Mouse (Mus musculus) E14TG2a.4 (cell line): Measurements from ENCODE around the gene Dip2a.

Source experiments
- H3K27me3 ChIP-seq: 2 replicates; pipeline ENCODE4 v1.6.1; 2014; ENCODE audit warnings: low read length, control low read depth; ENCODE audit not compliant: insufficient read depth
- H3K36me3 ChIP-seq: 2 replicates; pipeline ENCODE4 v1.6.1; 2014; ENCODE audit warnings: low read length, control low read depth; ENCODE audit not compliant: insufficient read depth
- H3K4me1 ChIP-seq: replicated peaks from 2 replicates; pipeline ENCODE4 v1.6.1; 2014; ENCODE audit warnings: low read depth, low read length, control low read depth
- H3K4me3 ChIP-seq: replicated peaks from 2 replicates; pipeline ENCODE4 v1.5.1; 2014; ENCODE audit warnings: mild to moderate bottlenecking, low read length
- H3K9me3 ChIP-seq: 2 replicates; pipeline ENCODE4 v1.6.1; 2014; ENCODE audit warnings: low read length, control low read depth
- CTCF ChIP-seq: conservative IDR thresholded peaks from 2 replicates; pipeline ENCODE4 v1.5.1; 2014; ENCODE audit warnings: low read length
- NANOG ChIP-seq: IDR thresholded peaks from 2 replicates; pipeline ENCODE4 v1.6.1; 2014; ENCODE audit warnings: borderline replicate concordance, low read length, mixed read lengths
- POU5F1 ChIP-seq: IDR thresholded peaks from 2 replicates; pipeline ENCODE4 v1.6.1; 2014; ENCODE audit warnings: low read length, borderline replicate concordance

Dip2a gene

DNA sequence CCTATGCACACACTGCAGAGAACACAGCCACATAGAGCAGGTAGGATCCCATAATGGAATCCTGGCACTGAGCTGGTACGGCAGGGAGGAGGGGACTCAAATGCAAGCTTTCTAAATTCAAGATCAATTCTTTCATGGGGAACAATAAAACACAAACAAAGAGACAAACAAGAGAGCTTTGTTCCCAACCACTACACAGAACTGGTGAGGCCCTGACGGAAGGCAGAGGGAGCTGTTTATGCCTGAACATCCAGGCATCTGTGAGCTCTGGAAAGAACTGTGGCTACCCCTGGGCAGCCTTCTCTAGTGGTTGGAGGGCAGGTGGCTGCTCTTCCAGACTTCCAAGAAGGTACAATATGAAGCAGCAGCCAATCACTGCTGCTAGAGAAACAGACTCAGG, 13.1 kb downstream of the Dip2a start:
- H3K4me3 ChIP-seq = no peak overlapping the region
- H3K4me1 ChIP-seq = peaks cover 9% of the 10 kb centered on the region
- TF ChIP-seq POU5F1 (no peak), NANOG (no peak), CTCF (no peak)
- H3K27me3 ChIP-seq = peaks cover 4% of the 10 kb centered on the region; the same call in 1 of the 2 replicates
- H3K36me3 ChIP-seq = no peaks in the 10 kb centered on the region
- H3K9me3 ChIP-seq = no peaks in the 10 kb centered on the region

DNA sequence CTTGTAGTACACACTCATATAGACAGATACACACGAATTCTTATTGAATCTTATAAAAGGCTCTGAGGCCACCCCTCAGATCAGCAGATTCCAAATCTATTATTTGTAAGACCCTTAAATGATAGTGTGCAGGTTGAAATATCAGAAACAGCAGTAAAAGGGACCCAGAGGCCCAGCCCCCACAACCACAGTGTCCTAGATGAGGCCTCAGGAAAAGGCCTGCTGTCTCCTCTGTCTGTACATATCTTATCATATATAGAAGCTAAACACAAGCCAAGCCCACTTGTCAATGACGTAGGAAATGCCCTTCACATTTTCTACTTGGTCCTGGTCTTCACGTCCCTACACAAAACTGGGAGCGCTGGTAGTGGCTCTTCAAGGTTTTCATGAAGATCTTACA, 16.0 kb downstream of the Dip2a start:
- no peaks in the 10 kb centered on the region for H3K27me3 ChIP-seq
- no peak overlapping the region for H3K4me3 ChIP-seq
- TF ChIP-seq NANOG (no peak), POU5F1 (no peak), CTCF (no peak)
- H3K36me3 ChIP-seq = no peaks in the 10 kb centered on the region
- no peaks in the 10 kb centered on the region for H3K9me3 ChIP-seq
- H3K4me1 ChIP-seq = no peaks in the 10 kb centered on the region

DNA sequence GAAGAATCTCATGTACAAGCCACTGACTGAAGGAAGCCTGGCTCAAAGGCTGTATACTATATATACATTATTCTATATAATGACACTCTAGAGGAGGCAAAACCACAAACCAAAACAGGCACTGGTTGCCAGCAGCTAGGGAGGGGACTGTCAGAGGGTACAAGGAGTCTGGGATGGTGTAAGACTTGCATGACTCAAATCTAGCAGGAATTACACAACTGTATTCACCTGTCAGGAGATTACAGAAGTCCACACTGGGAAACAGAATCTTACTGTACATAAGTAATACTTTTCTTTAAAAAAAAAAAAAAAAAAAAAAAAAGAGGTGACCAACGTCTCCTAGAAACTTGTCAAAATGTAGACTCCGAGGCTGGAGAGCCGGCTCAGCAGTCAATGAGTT, 16.5 kb downstream of the Dip2a start:
- Histone ChIP-seq H3K4me3 (no peak overlapping the region), H3K9me3 (no peaks in the 10 kb centered on the region)
- TF ChIP-seq CTCF (no peak), NANOG (no peak), POU5F1 (no peak)

DNA sequence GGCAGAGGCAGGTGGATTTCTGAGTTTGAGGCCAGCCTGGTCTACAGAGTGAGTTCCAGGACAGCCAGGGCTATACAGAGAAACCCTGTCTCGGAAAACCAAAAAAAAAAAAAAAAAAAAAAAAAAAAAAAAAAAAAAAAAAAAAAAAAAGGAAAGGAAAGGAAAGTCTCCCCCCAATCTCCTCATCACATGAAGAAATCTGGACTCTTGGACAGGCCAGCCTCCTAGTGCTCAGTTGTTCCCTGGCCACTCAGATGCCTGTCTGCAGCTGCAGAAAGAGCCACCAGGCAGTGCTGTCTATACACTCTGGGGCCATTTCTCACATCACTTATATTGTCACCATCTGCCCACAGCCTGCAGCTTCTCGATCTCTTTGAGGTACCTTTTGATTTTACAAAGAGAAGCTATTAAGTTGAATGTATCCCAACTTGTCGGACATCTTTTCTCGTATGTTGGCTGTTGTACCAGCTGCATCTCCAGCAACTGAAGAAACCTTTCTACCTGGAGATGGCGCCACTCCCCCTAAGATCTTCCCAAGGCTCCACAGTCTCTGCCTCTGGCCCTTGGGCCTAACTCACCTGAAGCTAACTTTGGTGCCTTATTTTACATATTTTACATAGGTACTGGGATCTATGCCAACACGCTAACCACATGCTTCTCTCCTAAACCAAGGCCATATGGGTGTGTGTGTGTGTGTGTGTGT, 18.6 kb downstream of the Dip2a start:
- H3K36me3 ChIP-seq = no peaks in the 10 kb centered on the region
- TF ChIP-seq POU5F1 = no peak
- peak; percentile 30 for TF ChIP-seq CTCF
- H3K4me1 ChIP-seq = no peaks in the 10 kb centered on the region
- H3K4me3 ChIP-seq = no peak overlapping the region
- no peaks in the 10 kb centered on the region for H3K27me3 ChIP-seq
- no peaks in the 10 kb centered on the region for H3K9me3 ChIP-seq

More for the DNA sequence above, 16.5 kb downstream of the Dip2a start:
- Histone ChIP-seq H3K27me3 (no peaks in the 10 kb centered on the region), H3K4me1 (no peaks in the 10 kb centered on the region), H3K36me3 (no peaks in the 10 kb centered on the region)

DNA sequence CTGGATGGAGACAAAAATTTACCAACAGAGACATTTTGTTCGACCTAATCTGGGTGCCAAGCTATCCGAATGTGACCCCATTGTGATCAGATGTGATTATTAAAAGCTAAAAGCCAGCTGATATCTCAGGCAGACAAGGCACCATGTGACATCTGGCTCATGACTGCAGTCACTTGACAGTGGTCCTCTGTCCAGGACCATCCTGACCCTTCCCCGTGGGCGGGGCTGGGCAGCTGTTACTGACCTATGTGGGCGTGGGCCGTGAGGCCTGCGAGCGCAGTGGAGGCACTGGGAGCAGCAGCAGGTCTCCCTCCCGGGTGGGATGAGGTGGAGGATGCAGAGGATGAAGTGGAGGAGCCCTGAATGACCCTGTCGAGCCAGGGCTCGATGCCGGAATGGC, 27.5 kb downstream of the Dip2a start:
- TF ChIP-seq CTCF (no peak), NANOG (no peak), POU5F1 (no peak)
- Histone ChIP-seq H3K4me3 (no peak overlapping the region), H3K27me3 (no peaks in the 10 kb centered on the region), H3K9me3 (no peaks in the 10 kb centered on the region), H3K36me3 (peaks cover 2% of the 10 kb centered on the region; the same call in 1 of the 2 replicates), H3K4me1 (no peaks in the 10 kb centered on the region)

DNA sequence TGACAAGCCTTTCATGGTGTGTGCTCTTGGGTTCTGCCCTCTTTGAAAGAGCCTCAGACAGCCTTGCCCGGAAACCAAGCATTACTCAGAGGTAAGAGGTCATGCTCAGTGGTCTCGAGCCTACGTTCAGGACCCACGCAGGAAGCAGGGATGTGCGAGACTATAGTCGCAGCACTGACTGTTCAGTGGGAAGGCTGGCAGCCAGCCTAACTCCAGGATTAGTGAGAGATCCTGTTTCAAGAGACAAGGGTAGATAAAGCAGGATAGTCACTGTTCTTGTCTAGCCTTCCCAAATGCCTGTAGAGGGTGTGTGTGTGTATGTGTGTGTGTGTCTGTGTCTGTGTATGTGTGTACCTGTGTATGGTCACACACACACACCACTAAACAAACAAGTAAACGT, 28.9 kb downstream of the Dip2a start:
- TF ChIP-seq POU5F1 (no peak), NANOG (no peak), CTCF (no peak)
- no peaks in the 10 kb centered on the region for H3K9me3 ChIP-seq

DNA sequence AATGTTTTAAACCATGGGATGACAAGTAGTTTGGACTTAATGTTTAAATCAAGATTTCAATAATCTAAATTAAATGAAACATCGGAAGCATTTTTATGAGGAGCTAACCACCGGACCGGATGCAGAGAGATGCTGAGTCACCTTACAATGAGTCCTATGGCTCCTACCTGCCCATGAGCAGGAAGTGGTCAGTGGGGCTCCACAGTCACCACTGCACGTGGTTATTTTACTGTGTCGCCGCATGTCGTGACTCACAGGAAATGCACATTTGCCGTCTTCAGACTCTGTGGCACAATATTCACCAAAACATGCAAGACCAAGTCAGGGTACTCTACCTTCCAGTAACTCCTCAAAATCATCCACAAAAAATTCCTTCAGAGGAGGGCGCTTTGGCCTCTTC, 38.4 kb downstream of the Dip2a start:
- no peaks in the 10 kb centered on the region for H3K36me3 ChIP-seq
- no peak overlapping the region for H3K4me3 ChIP-seq
- H3K27me3 ChIP-seq = no peaks in the 10 kb centered on the region
- TF ChIP-seq CTCF (no peak), NANOG (no peak)
- H3K9me3 ChIP-seq = no peaks in the 10 kb centered on the region
- H3K4me1 ChIP-seq = peaks cover 5% of the 10 kb centered on the region

More for the DNA sequence above, 28.9 kb downstream of the Dip2a start:
- Histone ChIP-seq H3K36me3 (peaks cover 2% of the 10 kb centered on the region; the same call in 1 of the 2 replicates), H3K4me3 (no peak overlapping the region), H3K4me1 (no peaks in the 10 kb centered on the region), H3K27me3 (no peaks in the 10 kb centered on the region)

DNA sequence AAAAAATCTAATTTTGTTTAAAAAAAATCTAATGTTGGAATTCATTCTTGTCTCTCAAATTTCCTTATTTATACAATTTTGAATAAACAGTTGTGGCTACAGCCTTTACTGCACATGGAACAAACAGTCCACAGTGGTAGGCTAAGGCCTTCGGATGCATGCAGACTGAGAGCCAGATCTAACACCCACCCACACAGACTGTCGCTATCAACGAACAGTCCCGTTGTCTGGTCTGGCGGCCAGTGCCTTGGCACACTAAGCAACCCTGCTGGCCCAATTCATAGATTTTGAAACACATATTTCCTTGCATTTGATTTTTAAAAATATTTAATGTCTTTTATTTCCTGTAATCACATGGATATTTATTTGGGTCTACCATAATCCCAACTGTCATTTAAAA, 45.0 kb downstream of the Dip2a start:
- Histone ChIP-seq H3K27me3 (no peaks in the 10 kb centered on the region), H3K4me3 (no peak overlapping the region), H3K4me1 (peaks cover 16% of the 10 kb centered on the region), H3K9me3 (no peaks in the 10 kb centered on the region), H3K36me3 (0 out of 2 replicates have a peak, but pooled peaks cover 3% of the 10 kb centered on the region)
- TF ChIP-seq NANOG = no peak
- no peak for TF ChIP-seq POU5F1
- TF ChIP-seq CTCF = no peak

DNA sequence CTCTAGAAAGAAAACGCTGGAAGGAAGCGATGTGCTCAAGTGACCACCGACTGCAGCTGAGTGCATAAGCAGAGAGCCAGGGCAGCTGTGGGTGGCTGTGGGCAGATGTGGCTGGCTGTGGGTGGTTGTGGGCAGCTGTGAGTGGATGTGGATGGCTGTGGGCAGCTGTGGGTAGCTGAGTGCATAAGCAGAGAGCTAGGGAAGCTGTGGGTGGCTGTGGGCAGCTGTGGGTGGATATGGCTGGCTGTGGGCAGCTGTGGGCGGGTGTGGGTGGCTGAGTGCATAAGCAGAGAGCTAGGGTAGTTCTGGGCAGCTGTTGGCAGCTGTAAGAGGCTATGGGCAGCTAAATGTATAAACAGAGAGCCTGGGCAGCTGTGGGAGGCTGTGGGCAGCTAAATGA, 51.9 kb downstream of the Dip2a start:
- no peak overlapping the region for H3K4me3 ChIP-seq
- TF ChIP-seq NANOG (no peak), CTCF (no peak), POU5F1 (no peak)

More for the DNA sequence above, 51.9 kb downstream of the Dip2a start:
- Histone ChIP-seq H3K9me3 (no peaks in the 10 kb centered on the region), H3K4me1 (no peaks in the 10 kb centered on the region), H3K36me3 (0 out of 2 replicates have a peak, but pooled peaks cover 3% of the 10 kb centered on the region), H3K27me3 (no peaks in the 10 kb centered on the region)
